Mouse (Mus musculus) right cerebral cortex, postnatal 14 days (tissue): Measurements from ENCODE around the gene Atp6v1f.

ENCODE experiments used
- DNase-seq: peaks from one replicate; pipeline ENCODE4 v3.0.0; 2022

Gene Atp6v1f

DNA sequence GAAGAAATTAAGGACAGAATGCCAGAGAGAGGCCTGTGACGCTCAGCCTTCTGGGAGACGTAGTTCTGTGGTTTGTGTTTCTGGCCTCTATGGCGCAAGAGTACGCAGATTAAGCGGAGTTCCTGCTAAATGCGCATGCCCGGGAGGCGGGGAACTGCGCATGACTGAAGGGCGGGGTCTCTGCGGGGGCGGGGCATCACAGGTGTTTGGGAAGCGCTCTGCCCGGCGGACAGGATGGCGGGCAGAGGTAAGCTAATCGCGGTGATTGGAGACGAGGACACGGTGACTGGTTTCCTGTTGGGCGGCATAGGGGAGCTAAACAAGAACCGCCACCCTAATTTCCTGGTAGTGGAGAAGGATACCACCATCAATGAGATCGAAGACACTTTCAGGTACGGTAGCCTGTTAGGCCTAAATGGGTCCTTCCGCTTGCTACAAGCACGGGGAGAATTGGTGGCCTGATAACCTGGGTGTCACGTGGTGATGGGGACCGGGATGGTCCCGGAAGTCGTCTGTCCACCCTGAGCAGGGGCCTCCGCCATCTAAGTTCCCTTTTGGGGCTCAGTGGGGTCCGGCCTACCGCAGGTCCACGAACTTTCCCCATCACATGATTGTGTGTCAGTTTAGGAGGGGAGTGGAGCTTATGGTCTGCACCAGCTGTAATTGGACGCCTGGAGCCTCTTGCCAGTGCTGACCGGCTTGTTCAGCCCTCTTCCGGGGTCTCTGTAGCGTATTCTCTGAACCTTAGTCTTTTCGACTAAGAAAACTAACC lies at the start of gene Atp6v1f:
Atp6v1f (plus strand) TSS at position 136 of the 772 bp plus-strand sequence.
- DNase-seq, result peak; percentile 93

- DNase-seq, result no peak
Observed at GRCm38 (mm10) chr6:29420596-29420995, 46.9 kb upstream of the Atp6v1f start.

- DNase-seq, result no peak
Observed at GRCm38 (mm10) chr6:29425118-29425517, 42.4 kb upstream of the Atp6v1f start.

- no peak for DNase-seq
Observed at GRCm38 (mm10) chr6:29426331-29426730, 41.2 kb upstream of the Atp6v1f start.

DNA sequence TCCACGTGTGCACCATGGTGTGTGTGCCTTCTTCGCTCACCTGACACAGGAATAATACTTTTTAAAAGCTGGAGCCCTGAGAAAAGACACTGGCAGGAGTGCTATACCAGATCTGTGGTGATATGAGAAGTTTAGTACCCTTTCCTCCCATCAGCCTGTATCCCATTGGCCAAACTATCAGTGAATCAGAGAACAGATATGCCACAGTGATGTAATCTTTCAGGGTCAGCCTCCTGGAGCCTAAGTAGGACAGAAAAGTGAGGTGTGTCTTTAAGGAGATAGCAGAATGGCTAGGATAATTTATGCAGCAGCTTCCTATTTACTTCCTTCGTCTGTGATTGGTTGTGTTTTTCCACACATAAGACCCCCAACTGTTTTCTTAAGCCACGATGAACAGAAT lies 39.3 kb upstream of the Atp6v1f start:
- no peak for DNase-seq

GRCm38 (mm10) chr6:29430681-29431420 lies 36.7 kb upstream of the Atp6v1f start:
- DNase-seq, result no peak

DNA sequence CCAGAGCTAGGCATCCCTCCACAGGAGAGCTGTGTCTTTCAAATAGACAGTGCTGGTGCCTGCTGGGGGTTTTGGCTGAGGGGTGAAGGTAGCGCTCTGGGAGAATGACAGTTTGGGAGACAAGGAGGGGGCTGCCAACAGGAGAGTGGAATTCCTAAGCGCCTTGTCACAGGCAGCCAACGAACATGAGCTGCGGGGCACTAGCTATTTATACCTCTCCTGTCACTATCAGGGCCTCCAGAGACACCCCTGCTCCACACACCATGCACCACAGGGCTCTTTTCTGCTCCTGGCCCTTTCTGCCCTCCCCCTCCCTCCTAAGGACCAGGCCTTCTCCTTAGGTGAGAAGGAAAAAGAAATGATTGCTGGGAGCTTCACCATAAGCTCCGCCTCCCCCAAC lies 36.0 kb upstream of the Atp6v1f start:
- no peak for DNase-seq

GRCm38 (mm10) chr6:29432156-29432555 lies 35.4 kb upstream of the Atp6v1f start:
- DNase-seq, result no peak

- DNase-seq, result no peak
Observed at GRCm38 (mm10) chr6:29432676-29433037, 34.9 kb upstream of the Atp6v1f start.

GRCm38 (mm10) chr6:29433038-29433803 lies 34.3 kb upstream of the Atp6v1f start, which contains the start of gene Flnc:
Gene Flnc, plus strand, starts transcription at chr6:29433256.
- DNase-seq, result no peak

GRCm38 (mm10) chr6:29433804-29434795 lies 33.4 kb upstream of the Atp6v1f start:
- DNase-seq, result no peak

GRCm38 (mm10) chr6:29434911-29435691 lies 32.4 kb upstream of the Atp6v1f start:
- no peak for DNase-seq

DNA sequence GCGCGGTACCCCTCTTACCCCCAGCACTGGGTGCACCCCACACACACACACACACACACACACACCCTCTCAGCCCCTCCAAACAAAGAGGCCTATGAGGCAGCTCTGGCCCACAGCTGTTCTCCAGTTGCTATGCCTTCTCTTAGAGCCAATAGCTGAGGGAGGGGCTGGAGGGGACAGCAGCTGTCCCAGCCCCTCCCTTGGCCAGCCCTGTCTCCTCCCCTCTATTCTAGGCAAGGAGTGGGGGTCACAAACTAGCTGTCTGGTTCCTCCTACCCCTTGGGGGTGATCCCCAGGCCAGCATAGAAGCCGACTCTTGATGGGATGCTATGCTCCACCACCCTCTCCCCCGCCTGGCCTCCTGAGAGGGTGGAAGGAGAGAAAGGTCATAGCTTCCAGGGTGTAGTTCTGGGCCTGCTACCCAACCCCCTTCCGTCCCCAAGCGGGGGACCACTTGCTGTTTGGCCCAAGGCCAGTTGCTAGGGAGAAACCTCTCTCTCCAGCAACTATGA lies 31.5 kb upstream of the Atp6v1f start:
- no peak for DNase-seq

DNA sequence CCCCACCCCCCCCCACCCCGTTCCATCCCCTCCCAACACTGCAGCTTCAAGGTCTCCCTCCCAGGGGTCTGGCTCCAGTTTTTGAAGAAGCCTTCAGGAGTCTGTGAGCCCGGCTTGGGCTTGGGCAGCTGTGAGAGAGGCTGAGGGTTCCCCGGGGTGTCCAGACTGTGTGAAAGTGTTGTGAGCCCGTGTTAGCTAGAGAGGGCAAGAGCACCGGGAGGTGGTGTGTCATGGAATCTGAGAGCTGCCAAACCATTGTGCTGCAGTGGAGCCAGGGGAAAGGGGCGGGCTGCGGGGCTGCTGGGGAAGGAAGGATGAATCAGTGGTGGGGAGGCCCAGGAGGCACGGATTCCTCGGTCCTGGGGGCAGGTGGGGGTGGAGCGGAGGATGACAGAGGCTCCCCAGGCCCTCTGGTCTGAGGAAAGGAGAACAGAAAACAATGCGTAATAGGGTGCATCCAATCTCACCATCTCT lies 31.0 kb upstream of the Atp6v1f start:
- DNase-seq, result no peak

GRCm38 (mm10) chr6:29439251-29439650 lies 28.3 kb upstream of the Atp6v1f start:
- DNase-seq, result no peak

DNA sequence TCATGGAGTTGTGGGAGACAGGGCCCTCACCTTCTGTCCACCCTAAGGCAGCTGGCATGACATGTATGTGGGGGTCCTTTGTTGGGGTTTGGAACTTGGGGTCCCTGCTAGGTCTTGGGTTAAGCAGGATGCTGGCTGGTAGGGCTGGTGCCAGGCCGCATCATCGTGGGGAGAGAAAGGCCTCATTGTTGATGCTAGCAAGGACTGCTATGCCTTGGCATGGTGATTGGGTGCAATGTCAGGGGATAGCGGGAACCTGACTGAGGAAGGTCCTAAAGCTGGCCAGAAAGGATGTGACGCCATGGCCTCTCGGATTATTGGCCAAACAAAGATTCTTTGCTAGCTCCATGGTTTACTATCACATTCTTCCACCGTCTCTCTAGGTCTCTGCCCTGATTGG lies 27.7 kb upstream of the Atp6v1f start:
- DNase-seq, result no peak

DNA sequence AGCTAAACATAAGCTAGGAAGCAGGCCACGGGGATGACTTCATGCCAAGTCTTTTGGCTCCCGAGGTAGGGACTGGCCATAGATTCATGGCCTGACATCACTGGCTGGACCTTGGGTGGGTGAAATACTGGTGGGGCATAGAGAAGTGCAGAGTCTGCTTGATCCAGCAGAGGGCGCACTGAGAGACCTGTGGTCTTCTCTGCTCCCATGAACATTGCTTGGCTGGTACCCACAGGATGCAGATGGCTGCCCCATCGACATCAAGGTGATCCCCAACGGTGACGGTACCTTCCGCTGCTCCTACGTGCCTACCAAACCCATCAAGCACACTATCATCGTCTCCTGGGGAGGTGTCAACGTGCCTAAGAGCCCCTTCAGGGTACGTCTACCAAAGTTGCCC lies 22.7 kb upstream of the Atp6v1f start:
- no peak for DNase-seq

DNA sequence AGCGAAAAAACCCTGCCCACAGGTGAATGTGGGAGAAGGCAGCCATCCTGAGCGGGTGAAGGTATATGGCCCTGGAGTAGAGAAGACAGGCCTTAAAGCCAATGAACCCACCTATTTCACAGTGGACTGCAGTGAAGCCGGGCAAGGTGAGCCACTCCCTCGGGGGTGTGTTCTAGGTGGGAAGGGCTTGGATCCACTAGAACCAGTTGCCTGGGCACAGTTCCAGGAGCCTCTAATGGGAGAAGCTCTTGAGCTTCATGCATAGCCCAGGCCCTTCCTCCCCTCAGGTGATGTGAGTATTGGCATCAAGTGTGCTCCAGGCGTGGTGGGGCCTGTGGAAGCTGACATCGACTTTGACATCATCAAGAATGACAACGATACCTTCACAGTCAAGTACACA lies 22.2 kb upstream of the Atp6v1f start:
- DNase-seq, result no peak

DNA sequence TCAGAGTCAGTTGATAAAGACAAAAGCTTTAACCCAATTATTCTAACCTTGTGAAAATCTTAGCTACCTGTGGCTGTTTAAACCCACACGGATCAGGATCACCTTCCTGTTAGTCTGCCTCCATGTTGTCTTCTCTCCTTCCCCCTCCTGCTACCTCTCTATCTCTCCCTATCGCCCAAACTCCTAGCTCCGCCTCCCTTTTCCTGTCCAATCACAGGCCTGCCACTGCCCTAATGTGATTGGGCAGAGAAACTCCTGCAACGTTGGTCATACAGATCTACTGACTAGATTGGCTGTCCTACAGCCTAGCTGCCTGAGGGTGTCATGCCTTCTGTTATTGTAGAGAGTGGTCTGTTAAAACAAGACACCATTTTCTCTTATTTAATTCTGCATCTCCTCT lies 17.7 kb upstream of the Atp6v1f start:
- no peak for DNase-seq

DNA sequence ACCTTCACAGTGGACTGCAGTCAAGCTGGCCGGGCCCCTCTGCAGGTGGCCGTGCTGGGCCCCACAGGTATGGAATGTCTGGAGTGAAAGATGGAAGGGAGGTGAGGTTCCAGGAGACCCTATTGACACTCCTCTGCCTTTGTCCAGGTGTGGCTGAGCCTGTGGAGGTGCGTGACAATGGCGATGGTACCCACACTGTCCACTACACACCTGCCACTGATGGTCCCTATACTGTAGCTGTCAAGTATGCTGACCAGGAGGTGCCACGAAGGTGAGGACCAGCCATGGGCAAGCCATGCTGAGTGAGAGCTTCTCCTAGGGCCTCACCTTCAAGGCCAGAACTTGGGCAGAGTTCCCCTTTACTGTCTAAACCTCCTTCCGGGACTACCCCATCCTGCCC lies 16.9 kb upstream of the Atp6v1f start:
- no peak for DNase-seq

DNA sequence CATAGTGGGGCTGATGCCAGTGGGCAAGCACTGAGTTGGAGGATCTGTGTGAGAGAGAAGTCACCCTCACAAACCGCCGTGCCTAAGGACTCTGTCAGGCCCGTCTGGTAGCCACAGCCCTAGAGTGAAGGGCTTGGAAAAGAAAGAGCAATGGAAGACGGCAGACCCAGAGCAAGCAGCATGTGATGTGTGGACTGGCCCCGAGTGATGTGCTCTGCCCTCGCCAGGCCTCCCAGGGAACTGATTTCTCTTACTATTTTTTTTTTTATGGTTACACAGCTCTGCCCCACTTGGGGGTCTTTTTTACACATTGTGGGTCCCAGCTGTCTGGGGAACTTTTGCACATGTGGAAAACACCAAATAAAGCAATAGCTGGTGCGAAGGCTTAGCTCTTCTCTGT lies 6.0 kb upstream of the Atp6v1f start:
- no peak for DNase-seq
